Comparison of ENCODE assay signal across 14 mouse cellular contexts in the genomic region with DNA sequence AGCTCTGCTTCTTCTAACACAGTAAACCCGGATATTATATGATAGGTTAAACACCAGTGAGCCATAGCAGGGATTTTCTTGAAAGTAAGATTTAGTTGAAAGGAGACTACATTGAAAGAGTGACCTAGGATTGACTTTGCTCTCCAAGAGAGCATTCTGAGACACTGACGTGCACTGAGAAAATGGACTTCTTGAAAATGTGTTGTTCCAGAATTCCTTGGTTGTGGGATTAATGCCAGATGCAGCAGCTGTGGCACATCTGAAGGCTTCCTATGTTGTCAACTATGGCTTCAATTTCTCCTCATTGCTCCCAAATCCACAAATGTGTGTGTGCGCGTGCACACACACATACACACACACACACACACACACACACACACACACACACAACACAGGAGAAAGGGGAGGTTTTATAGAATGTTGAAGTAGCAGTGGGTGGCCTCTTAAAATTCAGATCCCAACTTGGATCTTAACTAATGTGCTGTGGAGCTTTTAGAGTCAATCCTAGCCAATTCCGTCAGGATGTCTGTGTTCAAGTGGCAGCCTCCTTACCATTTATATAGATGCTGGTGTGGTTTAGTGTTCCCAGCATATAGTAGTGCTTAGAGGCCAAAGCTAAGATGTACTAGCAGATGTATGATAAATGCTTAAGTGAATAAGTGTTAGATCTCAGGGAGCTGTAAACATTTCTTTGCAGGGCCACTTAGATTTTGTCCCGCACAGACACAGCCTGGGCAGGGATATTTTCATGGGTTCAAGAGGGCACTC.
DNase-seq lines count a peak whose midpoint lies in the region; ATAC-seq lines count a peak whose summit lies in the region.
"Had no signal": no experiment of that assay in that cellular context is flagged by ENCODE, and none has a peak within 500 bp of the region (broad histone marks: within the 10 kb centered on the region; RNA-seq: fewer than 3 reads in every experiment).

No protein-coding gene starts in this region.

- DNase-seq in gastrocnemius, postnatal 14 days = peak; percentile 3
- DNase-seq in gastrocnemius, adult 18-20 months (ENCODE audit: low spot score) = no peak
- peak; percentile 22 for DNase-seq in kidney, adult 9 months
- peak; percentile 69 for DNase-seq in lung, postnatal 10 days
- DNase-seq in thymus, postnatal 36 days = no peak
- DNase-seq in spleen, postnatal 36 days (ENCODE audit: low spot score in 2 of 2) = no peak
- DNase-seq: adrenal gland, postnatal 10 days; B cell, adult 2 months; cerebellum, adult 11-12 months had no signal

- no peaks in the 10 kb centered on the region for H3K4me1 ChIP-seq in heart, embryonic 13.5 days
- H3K4me1 ChIP-seq in hindbrain, embryonic 16.5 days (ENCODE audit: control insufficient read depth, insufficient read depth, low read depth, low read length) = no peaks in the 10 kb centered on the region
- H3K4me1 ChIP-seq: forebrain, embryonic 10.5 days; midbrain, embryonic 15.5 days had no signal

- no peaks in the 10 kb centered on the region for H3K36me3 ChIP-seq in heart, embryonic 13.5 days
- H3K36me3 ChIP-seq in hindbrain, embryonic 16.5 days (ENCODE audit: control insufficient read depth, insufficient read depth, low read length) = no peaks in the 10 kb centered on the region
- H3K36me3 ChIP-seq: forebrain, embryonic 10.5 days; midbrain, embryonic 15.5 days had no signal

- 59% methylated on average over 6 of the region's 6 CpGs for WGBS in heart, embryonic 13.5 days
- 83% methylated on average over 6 of the region's 6 CpGs for WGBS in hindbrain, embryonic 16.5 days

- no peaks in the 10 kb centered on the region for H3K9me3 ChIP-seq in heart, embryonic 13.5 days
- no peaks in the 10 kb centered on the region for H3K9me3 ChIP-seq in hindbrain, embryonic 16.5 days (ENCODE audit: control insufficient read depth, low read length)
- H3K9me3 ChIP-seq: forebrain, embryonic 10.5 days; midbrain, embryonic 15.5 days had no signal

- no peaks in the 10 kb centered on the region for H3K27me3 ChIP-seq in heart, embryonic 13.5 days (replicated peaks)
- no peaks in the 10 kb centered on the region for H3K27me3 ChIP-seq in hindbrain, embryonic 16.5 days (replicated peaks; ENCODE audit: control insufficient read depth, insufficient read depth, low read length)
- H3K27me3 ChIP-seq: midbrain, embryonic 15.5 days had no signal

- intact Hi-C loops in gastrocnemius, postnatal 14 days (cut with DNase I; ENCODE audit: low total_unique reads) = no loop called here

- ATAC-seq in heart, embryonic 13.5 days (ENCODE audit: extremely low read depth, insufficient number of reproducible peaks, low FRiP score, low TSS enrichment) = no peak
- no peak for ATAC-seq in hindbrain, embryonic 16.5 days
- ATAC-seq: midbrain, embryonic 15.5 days had no signal

- H3K4me3 ChIP-seq in heart, embryonic 13.5 days = no peak overlapping the region
- no peak overlapping the region for H3K4me3 ChIP-seq in hindbrain, embryonic 16.5 days (ENCODE audit: low read length)
- H3K4me3 ChIP-seq: forebrain, embryonic 10.5 days; midbrain, embryonic 15.5 days had no signal

- H3K9ac ChIP-seq in heart, embryonic 13.5 days = no peak overlapping the region
- no peak overlapping the region for H3K9ac ChIP-seq in hindbrain, embryonic 16.5 days (ENCODE audit: low read depth, low read length)
- H3K9ac ChIP-seq: midbrain, embryonic 15.5 days had no signal

- H3K4me2 ChIP-seq in heart, embryonic 13.5 days = no peak overlapping the region
- no peak overlapping the region for H3K4me2 ChIP-seq in hindbrain, embryonic 16.5 days (ENCODE audit: low read length)
- H3K4me2 ChIP-seq: liver, embryonic 11.5 days; midbrain, embryonic 15.5 days had no signal

- H3K27ac ChIP-seq in heart, embryonic 13.5 days (replicated peaks) = peak overlapping the region; percentile 62
- no peak overlapping the region for H3K27ac ChIP-seq in hindbrain, embryonic 16.5 days (ENCODE audit: low read depth, low read length)
- H3K27ac ChIP-seq: forebrain, embryonic 10.5 days; midbrain, embryonic 15.5 days had no signal

Comparison
In these comparisons a context has a peak if more than half of its experiments do, and no peak if none do; other contexts are left out.
1. DNase-seq: peak in gastrocnemius, postnatal 14 days (single experiment), kidney, adult 9 months (single experiment) and lung, postnatal 10 days (single experiment); none in gastrocnemius, adult 18-20 months (single experiment), thymus, postnatal 36 days (0 of 2) and spleen, postnatal 36 days (0 of 2).